ENCODE assay signal across 12 mouse cellular contexts in the genomic region with DNA sequence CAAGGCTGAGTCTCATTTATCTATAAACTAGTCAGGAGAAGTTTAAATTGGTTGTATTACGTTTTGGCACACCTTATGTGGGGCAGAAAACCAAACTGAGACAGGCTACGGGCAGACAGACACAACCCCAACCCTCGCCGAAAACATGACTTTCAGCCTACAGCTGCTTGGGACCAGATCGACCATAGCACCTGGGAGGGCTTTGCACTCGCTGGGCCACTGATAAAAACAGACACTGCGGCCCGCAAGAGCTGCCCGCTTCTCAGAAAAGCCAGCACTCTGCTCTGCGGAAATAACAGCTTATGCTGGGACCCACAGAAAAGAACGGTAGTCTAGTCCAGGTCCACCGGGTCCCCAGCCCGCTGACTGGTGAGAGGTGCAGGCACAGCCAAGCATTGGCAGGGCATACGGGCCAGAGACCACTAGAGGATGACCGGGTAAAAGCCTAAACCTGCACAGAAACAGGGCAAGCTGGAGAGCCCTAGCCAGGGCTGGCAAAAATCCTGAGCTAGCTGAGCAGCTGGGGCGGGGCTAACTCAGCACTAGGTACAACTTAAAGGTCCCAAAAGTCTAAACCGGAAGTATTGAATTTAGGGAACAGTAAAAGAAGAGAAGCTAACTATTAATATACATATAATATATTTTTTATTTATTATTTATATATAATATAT. TPM values are rescaled to one million over a fixed set of nuclear protein-coding genes. Genes with fewer than 3 reads are reported as not detected.
A peak's percentile ranks its signal among the peaks of the same experiment; 100 is the strongest.
DNase-seq lines count a peak whose midpoint lies in the region; ATAC-seq and TF ChIP-seq lines count a peak whose summit lies in the region.
"Had no signal": no experiment of that assay in that cellular context is flagged by ENCODE, and none has a peak within 500 bp of the region (broad histone marks: within the 10 kb centered on the region; RNA-seq: fewer than 3 reads in every experiment).

No protein-coding gene starts in this region.

- no peaks in the 10 kb centered on the region for H3K36me3 ChIP-seq in heart, embryonic 16.5 days (ENCODE audit: control insufficient read depth, insufficient read depth)
- no peaks in the 10 kb centered on the region for H3K36me3 ChIP-seq in ES-E14 (ENCODE audit: control insufficient read depth, insufficient read depth, low read length, poor library complexity, severe bottlenecking)
- no peaks in the 10 kb centered on the region for H3K36me3 ChIP-seq in liver, embryonic 15.5 days (replicated peaks)
- H3K36me3 ChIP-seq in hindbrain, embryonic 10.5 days: no peaks in the 10 kb centered on the region
- H3K36me3 ChIP-seq: embryonic facial prominence, embryonic 12.5 days; intestine, embryonic 15.5 days had no signal

- no peak for TF ChIP-seq POLR2A in lung, adult 2 months (IDR thresholded peaks at IDR 0.05; ENCODE audit: borderline replicate concordance, extremely low read depth, low read depth, low read length)

- in situ Hi-C loops in ES-E14 (cut with MboI; ENCODE audit: low sequenced_read_pairs in 2 of 2, unreplicated experiment in 2 of 2): no loop called here

- H3K9me3 ChIP-seq in heart, embryonic 16.5 days (replicated peaks; ENCODE audit: control insufficient read depth, low read length): 0 out of 2 replicates have a peak, but pooled peaks cover 3% of the 10 kb centered on the region
- no peaks in the 10 kb centered on the region for H3K9me3 ChIP-seq in ES-E14 (ENCODE audit: control insufficient read depth, insufficient read depth, low read depth, low read length)
- H3K9me3 ChIP-seq in liver, embryonic 15.5 days (replicated peaks): no peaks in the 10 kb centered on the region
- no peaks in the 10 kb centered on the region for H3K9me3 ChIP-seq in hindbrain, embryonic 10.5 days
- H3K9me3 ChIP-seq: embryonic facial prominence, embryonic 12.5 days; intestine, embryonic 15.5 days had no signal

- H3K4me2 ChIP-seq in heart, embryonic 16.5 days (ENCODE audit: low read depth, low read length): peak overlapping the region; percentile 48
- H3K4me2 ChIP-seq in liver, embryonic 15.5 days: peak overlapping the region; percentile 56
- H3K4me2 ChIP-seq: embryonic facial prominence, embryonic 12.5 days; intestine, embryonic 15.5 days had no signal

- peak overlapping the region; percentile 13; the same call in 1 of the 2 replicates for H3K4me3 ChIP-seq in heart, embryonic 16.5 days (ENCODE audit: low read length)
- H3K4me3 ChIP-seq in ES-E14 (ENCODE audit: insufficient read depth in 1 of 2, low read depth in 1 of 2, low read length in 2 of 2, poor library complexity in 1 of 2, severe bottlenecking in 1 of 2): peak overlapping the region; percentile 65 to 69
- 0 out of 2 replicates have a peak overlapping the region, but pooled peaks have one; percentile 16 for H3K4me3 ChIP-seq in liver, embryonic 15.5 days (replicated peaks)
- no peak overlapping the region for H3K4me3 ChIP-seq in hindbrain, embryonic 10.5 days
- H3K4me3 ChIP-seq in lung, adult 2 months (replicated peaks; ENCODE audit: extremely low read depth, low read depth, low read length): no peak overlapping the region
- H3K4me3 ChIP-seq: embryonic facial prominence, embryonic 12.5 days; intestine, embryonic 15.5 days had no signal

- no peak for TF ChIP-seq CTCF in lung, adult 2 months (IDR thresholded peaks at IDR 0.05; ENCODE audit: insufficient read depth, low read length)

- H3K27ac ChIP-seq in heart, embryonic 16.5 days (ENCODE audit: low read length): no peak overlapping the region
- peak overlapping the region; percentile 82 for H3K27ac ChIP-seq in ES-E14 (ENCODE audit: insufficient read depth, low read depth, low read length, poor library complexity, severe bottlenecking)
- no peak overlapping the region for H3K27ac ChIP-seq in liver, embryonic 15.5 days (replicated peaks)
- no peak overlapping the region for H3K27ac ChIP-seq in hindbrain, embryonic 10.5 days
- H3K27ac ChIP-seq: embryonic facial prominence, embryonic 12.5 days; intestine, embryonic 15.5 days had no signal

- no peaks in the 10 kb centered on the region for H3K4me1 ChIP-seq in heart, embryonic 16.5 days (ENCODE audit: control insufficient read depth, insufficient read depth, low read length)
- H3K4me1 ChIP-seq in ES-E14 (ENCODE audit: control insufficient read depth in 2 of 2, insufficient read depth in 2 of 2, low read length in 2 of 2, poor library complexity in 1 of 2): peaks cover 9 to 33% of the 10 kb centered on the region in 2 experiments
- peaks cover 8% of the 10 kb centered on the region for H3K4me1 ChIP-seq in liver, embryonic 15.5 days (replicated peaks)
- H3K4me1 ChIP-seq in hindbrain, embryonic 10.5 days (replicated peaks): peaks cover 13% of the 10 kb centered on the region; the same call in 1 of the 2 replicates
- no peaks in the 10 kb centered on the region for H3K4me1 ChIP-seq in lung, adult 2 months (ENCODE audit: control insufficient read depth, insufficient read depth, low read length)
- H3K4me1 ChIP-seq: embryonic facial prominence, embryonic 12.5 days; intestine, embryonic 15.5 days had no signal

- ATAC-seq in heart, embryonic 16.5 days (replicated peaks; ENCODE audit: extremely low read depth, insufficient read depth, low FRiP score): no peak
- ATAC-seq in common myeloid progenitor, adult 5-6 weeks (replicated peaks; ENCODE audit: low read depth, poor library complexity, severe bottlenecking): peak; percentile 69
- ATAC-seq in liver, embryonic 15.5 days (ENCODE audit: insufficient read depth): no peak; the same call in 1 of the 2 replicates
- ATAC-seq: intestine, embryonic 15.5 days had no signal

- H3K9ac ChIP-seq in heart, embryonic 16.5 days (ENCODE audit: low read length): peak overlapping the region; percentile 43
- H3K9ac ChIP-seq in ES-E14 (ENCODE audit: insufficient read depth, low read depth, low read length, poor library complexity, severe bottlenecking): peak overlapping the region; percentile 76
- no peak overlapping the region for H3K9ac ChIP-seq in liver, embryonic 15.5 days
- H3K9ac ChIP-seq: embryonic facial prominence, embryonic 12.5 days; intestine, embryonic 15.5 days had no signal

- WGBS in heart, embryonic 16.5 days: 36% methylated on average over 17 of the region's 17 CpGs
- 23% methylated on average over 17 of the region's 17 CpGs for WGBS in liver, embryonic 15.5 days (ENCODE audit: insufficient replicate concordance)
- 60% methylated on average over 17 of the region's 17 CpGs for WGBS in hindbrain, embryonic 10.5 days
- 45% methylated on average over 17 of the region's 17 CpGs for WGBS in lung, adult 2 months

- no peak for DNase-seq in heart, adult 9 months (ENCODE audit: low spot score in 2 of 2)
- DNase-seq in ES-E14 (ENCODE audit: low read depth, low spot score): peak; percentile 33
- no peak for DNase-seq in hindbrain, embryonic 10.5 days (ENCODE audit: low spot score)
- DNase-seq in lung, adult 2 months: no peak
- no peak for DNase-seq in left cerebral cortex, postnatal 14 days (ENCODE audit: low spot score in 2 of 2)
- DNase-seq: retina, postnatal 1 day; thymus, postnatal 36 days had no signal

- H3K27me3 ChIP-seq in heart, embryonic 16.5 days (ENCODE audit: control insufficient read depth, insufficient read depth, low read length): no peaks in the 10 kb centered on the region
- H3K27me3 ChIP-seq in liver, embryonic 15.5 days: 0 out of 2 replicates have a peak, but pooled peaks cover 3% of the 10 kb centered on the region
- no peaks in the 10 kb centered on the region for H3K27me3 ChIP-seq in hindbrain, embryonic 10.5 days (ENCODE audit: insufficient read depth, poor library complexity, severe bottlenecking)
- H3K27me3 ChIP-seq: embryonic facial prominence, embryonic 12.5 days; intestine, embryonic 15.5 days had no signal

- intact Hi-C loops in left cerebral cortex, postnatal 14 days (cut with DNase I): no loop called here

TF ChIP-seq in ES-E14, 5 proteins besides CTCF, POLR2A, EP300 and RAD21:
- TF ChIP-seq MAFK (IDR thresholded peaks at IDR 0.05; ENCODE audit: insufficient read depth, low read depth, low read length) (no peak), CHD2 (IDR thresholded peaks at IDR 0.05; ENCODE audit: low read depth, low read length) (no peak), ZC3H11A (IDR thresholded peaks at IDR 0.05; ENCODE audit: borderline replicate concordance, low read depth, low read length) (no peak), ZNF384 (IDR thresholded peaks at IDR 0.05; ENCODE audit: low read depth, low read length) (no peak), HCFC1 (IDR thresholded peaks at IDR 0.05; ENCODE audit: borderline replicate concordance, insufficient read depth, low read length) (no peak)

RNA-seq across cellular contexts. Expression of a gene that starts 12.0 kb away (rescaled TPM):
- polyA plus RNA-seq in heart, embryonic 16.5 days (2015; fragmentation: Nextera tagmentation; extraction: Ambion mirVana): 52.6 and 56.7 TPM in 2 replicates
- total RNA-seq in ES-E14 (2012; rRNA removed): 125 and 153 TPM in 2 replicates
- 55.7 and 72.0 TPM in 2 replicates for total RNA-seq in common myeloid progenitor, adult 5-6 weeks (2017)
- 37.0 and 45.5 TPM in 2 replicates for polyA plus RNA-seq in liver, embryonic 15.5 days (2015; fragmentation: Nextera tagmentation; extraction: Ambion mirVana)
- 105 and 106 TPM in 2 replicates for polyA plus RNA-seq in hindbrain, embryonic 10.5 days (2016; fragmentation: Nextera tagmentation; extraction: Ambion mirVana)
- 487 and 521 TPM in 2 replicates for polyA plus RNA-seq in lung, adult 2 months (2012; rRNA removed)
- total RNA-seq in left cerebral cortex, postnatal 14 days (2021): 10 to 100 TPM; 81.0 to 81.1 TPM

RNA-seq across cellular contexts. Expression of a gene that starts 25.4 kb away (rescaled TPM):
- polyA plus RNA-seq in heart, embryonic 16.5 days (2015; fragmentation: Nextera tagmentation; extraction: Ambion mirVana): 30.3 and 32.2 TPM in 2 replicates
- total RNA-seq in ES-E14 (2012; rRNA removed): 15.7 and 16.7 TPM in 2 replicates
- total RNA-seq in common myeloid progenitor, adult 5-6 weeks (2017): 12.4 and 14.0 TPM in 2 replicates
- 9.1 and 9.4 TPM in 2 replicates for polyA plus RNA-seq in liver, embryonic 15.5 days (2015; fragmentation: Nextera tagmentation; extraction: Ambion mirVana)
- polyA plus RNA-seq in hindbrain, embryonic 10.5 days (2016; fragmentation: Nextera tagmentation; extraction: Ambion mirVana): 54.9 and 65.6 TPM in 2 replicates
- 39.9 and 50.7 TPM in 2 replicates for polyA plus RNA-seq in lung, adult 2 months (2012; rRNA removed)
- 10 to 100 TPM; 84.9 to 87.5 TPM for total RNA-seq in left cerebral cortex, postnatal 14 days (2021)

Comparison
In these comparisons a context has a peak if more than half of its experiments do, and no peak if none do; other contexts are left out.
1. H3K4me3 ChIP-seq: peak in heart, embryonic 16.5 days (single experiment), ES-E14 (2 of 2) and liver, embryonic 15.5 days (single experiment); none in hindbrain, embryonic 10.5 days (single experiment) and lung, adult 2 months (single experiment).